Mouse (Mus musculus): ENCODE results near the gene Olfr1441. TPM values are rescaled to one million over a fixed set of nuclear protein-coding genes. Genes with fewer than 3 reads are reported as not detected.

Olfr1441 gene
- polyA plus RNA-seq, 1 experiment = not detected

- Histone ChIP-seq H3K27ac (ENCODE audit: insufficient read depth, low read depth, low read length) (peak overlapping the region; percentile 56), H3K27me3 (ENCODE audit: control insufficient read depth, insufficient read depth, low read length) (no peaks in the 10 kb centered on the region), H3K36me3 (ENCODE audit: control insufficient read depth, insufficient read depth, low read length) (no peaks in the 10 kb centered on the region), H3K4me3 (ENCODE audit: low read depth, low read length) (peak overlapping the region; percentile 33; the same call in 1 of the 2 replicates), H3K4me1 (ENCODE audit: control insufficient read depth, insufficient read depth, insufficient read length, low read length) (no peaks in the 10 kb centered on the region)
- 71% methylated on average over 7 of the region's 7 CpGs for WGBS
- no peak for TF ChIP-seq CTCF (IDR thresholded peaks at IDR 0.05; ENCODE audit: extremely low read depth, insufficient read length, insufficient replicate concordance, low read depth, low read length)
- TF ChIP-seq POLR2A (IDR thresholded peaks at IDR 0.05; ENCODE audit: low read depth, low read length) = no peak
Measured at GRCm38 (mm10) chr19:12462851-12463721, 45.9 kb downstream of the Olfr1441 start.

- Histone ChIP-seq H3K36me3 (ENCODE audit: control insufficient read depth, insufficient read depth, low read length) (0 out of 2 replicates have a peak, but pooled peaks cover 2% of the 10 kb centered on the region), H3K4me3 (ENCODE audit: low read depth, low read length) (no peak overlapping the region), H3K4me1 (ENCODE audit: control insufficient read depth, insufficient read depth, insufficient read length, low read length) (no peaks in the 10 kb centered on the region), H3K27me3 (ENCODE audit: control insufficient read depth, insufficient read depth, low read length) (no peaks in the 10 kb centered on the region), H3K27ac (ENCODE audit: insufficient read depth, low read depth, low read length) (peak overlapping the region; percentile 56)
- WGBS = 17% methylated on average over 1 of the region's 1 CpGs
- TF ChIP-seq CTCF (IDR thresholded peaks at IDR 0.05; ENCODE audit: extremely low read depth, insufficient read length, insufficient replicate concordance, low read depth, low read length) = no peak
- no peak for TF ChIP-seq POLR2A (IDR thresholded peaks at IDR 0.05; ENCODE audit: low read depth, low read length)
Measured at GRCm38 (mm10) chr19:12463722-12464035, 46.4 kb downstream of the Olfr1441 start.

DNA sequence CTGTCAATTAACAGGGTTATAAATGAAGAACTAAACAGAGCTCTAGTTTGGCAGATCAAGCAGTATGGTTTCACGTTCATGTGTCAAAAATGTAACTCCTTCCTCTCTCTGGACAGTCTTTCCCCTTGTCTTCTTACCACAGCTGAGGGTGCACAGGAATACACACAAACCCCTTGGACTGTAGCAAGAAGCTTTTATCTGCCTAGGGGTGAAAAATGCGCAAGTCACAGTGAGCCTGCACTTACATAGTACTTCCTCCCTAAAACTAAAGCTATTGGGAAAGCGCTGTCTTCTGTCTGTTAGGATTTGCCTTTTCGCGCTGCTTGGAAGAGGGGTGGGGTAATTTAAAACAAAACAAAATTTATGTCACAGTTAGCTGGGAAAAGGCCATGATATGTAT is 46.9 kb downstream of the Olfr1441 start:
- Histone ChIP-seq H3K27ac (ENCODE audit: insufficient read depth, low read depth, low read length) (peak overlapping the region; percentile 64), H3K4me1 (ENCODE audit: control insufficient read depth, insufficient read depth, insufficient read length, low read length) (no peaks in the 10 kb centered on the region), H3K36me3 (ENCODE audit: control insufficient read depth, insufficient read depth, low read length) (0 out of 2 replicates have a peak, but pooled peaks cover 3% of the 10 kb centered on the region), H3K4me3 (ENCODE audit: low read depth, low read length) (no peak overlapping the region), H3K27me3 (ENCODE audit: control insufficient read depth, insufficient read depth, low read length) (no peaks in the 10 kb centered on the region)
- WGBS = 74% methylated on average over 5 of the region's 5 CpGs
- TF ChIP-seq POLR2A (IDR thresholded peaks at IDR 0.05; ENCODE audit: low read depth, low read length) (no peak), CTCF (IDR thresholded peaks at IDR 0.05; ENCODE audit: extremely low read depth, insufficient read length, insufficient replicate concordance, low read depth, low read length) (no peak)

- no peak for TF ChIP-seq CTCF (IDR thresholded peaks at IDR 0.05; ENCODE audit: extremely low read depth, insufficient read length, insufficient replicate concordance, low read depth, low read length)
- TF ChIP-seq POLR2A (IDR thresholded peaks at IDR 0.05; ENCODE audit: low read depth, low read length) = no peak
- H3K27ac ChIP-seq (ENCODE audit: insufficient read depth, low read depth, low read length) = no peak overlapping the region
- H3K36me3 ChIP-seq (ENCODE audit: control insufficient read depth, insufficient read depth, low read length) = peaks cover 8% of the 10 kb centered on the region
- no peaks in the 10 kb centered on the region for H3K27me3 ChIP-seq (ENCODE audit: control insufficient read depth, insufficient read depth, low read length)
- WGBS = 34% methylated on average over 4 of the region's 4 CpGs
- no peak overlapping the region for H3K4me3 ChIP-seq (ENCODE audit: low read depth, low read length)
- no peaks in the 10 kb centered on the region for H3K4me1 ChIP-seq (ENCODE audit: control insufficient read depth, insufficient read depth, insufficient read length, low read length)
Measured at GRCm38 (mm10) chr19:12464674-12465073, 47.4 kb downstream of the Olfr1441 start.

DNA sequence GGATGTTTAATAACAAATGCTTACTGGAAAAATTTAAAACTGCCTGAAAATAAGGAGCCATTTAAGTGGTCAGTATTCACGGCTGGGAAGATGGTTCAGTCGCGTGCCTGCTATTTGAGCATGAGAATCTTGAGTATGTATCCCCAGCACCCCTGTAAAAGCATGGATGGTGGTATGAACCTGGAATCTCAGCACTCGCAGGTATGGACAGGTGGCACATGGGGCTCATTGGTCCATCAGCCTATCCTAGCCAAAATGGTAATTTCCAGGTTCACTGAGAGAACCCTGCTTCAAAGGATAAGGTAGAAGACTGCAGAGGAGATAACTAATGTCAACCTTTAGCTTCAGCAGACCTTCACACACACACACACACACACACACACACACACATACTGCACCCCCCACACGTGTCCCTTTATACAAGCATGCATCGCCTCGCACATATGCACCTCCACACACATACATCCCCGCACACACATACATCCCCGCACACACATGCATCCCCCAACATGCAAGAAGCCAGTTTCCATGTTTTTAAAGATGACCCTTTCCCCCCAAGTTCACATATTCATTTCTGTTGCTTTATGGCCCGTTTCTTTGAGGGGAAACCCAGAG is 48.4 kb downstream of the Olfr1441 start:
- no peak overlapping the region for H3K4me3 ChIP-seq (ENCODE audit: low read depth, low read length)
- TF ChIP-seq CTCF (IDR thresholded peaks at IDR 0.05; ENCODE audit: extremely low read depth, insufficient read length, insufficient replicate concordance, low read depth, low read length) (no peak), POLR2A (IDR thresholded peaks at IDR 0.05; ENCODE audit: low read depth, low read length) (no peak)
- 89% methylated on average over 10 of the region's 10 CpGs for WGBS
- no peaks in the 10 kb centered on the region for H3K4me1 ChIP-seq (ENCODE audit: control insufficient read depth, insufficient read depth, insufficient read length, low read length)
- no peaks in the 10 kb centered on the region for H3K27me3 ChIP-seq (ENCODE audit: control insufficient read depth, insufficient read depth, low read length)
- no peak overlapping the region for H3K27ac ChIP-seq (ENCODE audit: insufficient read depth, low read depth, low read length)
- H3K36me3 ChIP-seq (ENCODE audit: control insufficient read depth, insufficient read depth, low read length) = peaks cover 9% of the 10 kb centered on the region

GRCm38 (mm10) chr19:12466204-12466603 is 49.0 kb downstream of the Olfr1441 start:
- no peak overlapping the region for H3K4me3 ChIP-seq (ENCODE audit: low read depth, low read length)
- no peaks in the 10 kb centered on the region for H3K4me1 ChIP-seq (ENCODE audit: control insufficient read depth, insufficient read depth, insufficient read length, low read length)
- TF ChIP-seq POLR2A (IDR thresholded peaks at IDR 0.05; ENCODE audit: low read depth, low read length) (no peak), CTCF (IDR thresholded peaks at IDR 0.05; ENCODE audit: extremely low read depth, insufficient read length, insufficient replicate concordance, low read depth, low read length) (peak; percentile 66; the same call in 1 of the 2 replicates)
- WGBS = 14% methylated on average over 7 of the region's 7 CpGs
- H3K36me3 ChIP-seq (ENCODE audit: control insufficient read depth, insufficient read depth, low read length) = peaks cover 9% of the 10 kb centered on the region
- H3K27me3 ChIP-seq (ENCODE audit: control insufficient read depth, insufficient read depth, low read length) = no peaks in the 10 kb centered on the region
- H3K27ac ChIP-seq (ENCODE audit: insufficient read depth, low read depth, low read length) = no peak overlapping the region

GRCm38 (mm10) chr19:12467436-12467835 is 50.2 kb downstream of the Olfr1441 start:
- Histone ChIP-seq H3K36me3 (ENCODE audit: control insufficient read depth, insufficient read depth, low read length) (peaks cover 9% of the 10 kb centered on the region), H3K4me1 (ENCODE audit: control insufficient read depth, insufficient read depth, insufficient read length, low read length) (peaks cover 4% of the 10 kb centered on the region; the same call in 1 of the 2 replicates), H3K27me3 (ENCODE audit: control insufficient read depth, insufficient read depth, low read length) (no peaks in the 10 kb centered on the region), H3K4me3 (ENCODE audit: low read depth, low read length) (no peak overlapping the region), H3K27ac (ENCODE audit: insufficient read depth, low read depth, low read length) (no peak overlapping the region)
- TF ChIP-seq POLR2A (IDR thresholded peaks at IDR 0.05; ENCODE audit: low read depth, low read length) (no peak), CTCF (IDR thresholded peaks at IDR 0.05; ENCODE audit: extremely low read depth, insufficient read length, insufficient replicate concordance, low read depth, low read length) (peak; percentile 38; the same call in 1 of the 2 replicates)
- 75% methylated on average over 5 of the region's 5 CpGs for WGBS

All from small intestine, adult 2 months (tissue).